Mouse (Mus musculus): ENCODE data around the gene Rnf103.

GRCm38 (mm10) chr6:71492136-71492535 lies 1.6 kb upstream of the Rnf103 start:
- TF ChIP-seq POLR2A (IDR thresholded peaks at IDR 0.05; ENCODE audit: control insufficient read depth, low read depth, low read length), result no peak
- no peak for TF ChIP-seq CTCF (IDR thresholded peaks at IDR 0.05; ENCODE audit: control insufficient read depth, insufficient read depth, insufficient replicate concordance, low read depth, low read length)

All from testis, adult 2 months (tissue).